In the genomic region with DNA sequence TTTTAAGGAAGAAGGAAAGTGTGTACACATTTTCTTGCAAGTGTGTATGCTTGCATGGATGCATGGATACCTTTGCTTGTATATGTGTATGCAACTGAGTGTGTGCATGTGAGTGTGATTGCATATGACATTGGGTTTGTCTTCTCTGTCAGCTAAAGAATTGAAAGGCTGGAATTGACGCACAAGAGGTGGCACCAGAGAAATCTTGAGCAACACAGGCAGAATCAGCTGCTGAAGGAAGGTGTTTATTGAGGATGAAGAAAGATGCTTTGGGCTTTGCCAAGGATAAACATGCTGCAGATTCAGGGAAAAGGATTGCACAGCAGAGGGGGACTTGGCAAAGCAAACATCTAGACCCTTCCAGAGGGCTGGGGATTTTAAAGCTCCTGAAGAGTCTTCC, we compare ENCODE assay signal across 18 mouse cellular contexts.
"Had no signal": no experiment of that assay in that cellular context is flagged by ENCODE, and none has a peak within 500 bp of the region (broad histone marks: within the 10 kb centered on the region; RNA-seq: fewer than 3 reads in every experiment).

No protein-coding gene starts in this region.

- H3K36me3 ChIP-seq: stomach, embryonic 15.5 days had no signal

- DNase-seq: lung, adult 18-20 months; lung, embryonic 14.5 days; lung, postnatal 10 days; lung, postnatal 4 days; retina, postnatal 1 day; right cerebral cortex, adult 18-20 months; right cerebral cortex, postnatal 25 days; right cerebral cortex, postnatal 4 days; thymus, adult 2 months; thymus, postnatal 25 days had no signal

- H3K9ac ChIP-seq: lung, embryonic 14.5 days; midbrain, embryonic 13.5 days; neural tube, embryonic 13.5 days; neural tube, embryonic 15.5 days; stomach, embryonic 15.5 days had no signal

- H3K4me1 ChIP-seq: neural tube, embryonic 15.5 days; stomach, embryonic 15.5 days had no signal

- H3K27me3 ChIP-seq: midbrain, embryonic 13.5 days; neural tube, embryonic 13.5 days; neural tube, embryonic 15.5 days; stomach, embryonic 15.5 days had no signal

- H3K4me3 ChIP-seq: midbrain, embryonic 10.5 days; midbrain, embryonic 13.5 days; myocyte; neural tube, embryonic 13.5 days; neural tube, embryonic 15.5 days; stomach, embryonic 15.5 days had no signal

- H3K9me3 ChIP-seq: midbrain, embryonic 10.5 days; midbrain, embryonic 13.5 days; neural tube, embryonic 13.5 days; neural tube, embryonic 15.5 days; stomach, embryonic 15.5 days had no signal

- ATAC-seq: midbrain, embryonic 13.5 days; midbrain, embryonic 16.5 days had no signal

- H3K4me2 ChIP-seq: lung, embryonic 14.5 days; midbrain, embryonic 13.5 days; neural tube, embryonic 13.5 days; neural tube, embryonic 15.5 days; stomach, embryonic 15.5 days had no signal

- H3K27ac ChIP-seq: midbrain, embryonic 10.5 days; midbrain, embryonic 13.5 days; neural tube, embryonic 13.5 days; neural tube, embryonic 15.5 days; stomach, postnatal 0 days had no signal
